Mouse (Mus musculus) ES-E14 (cell line): ENCODE results near the gene Pax5.

ENCODE experiments used
- CHD2 ChIP-seq: IDR thresholded peaks from 2 replicates; pipeline ENCODE4 v1.6.1; 2014; ENCODE audit warnings: mild to moderate bottlenecking, low read depth, low read length, inconsistent platforms
- HCFC1 ChIP-seq: IDR thresholded peaks from 2 replicates; pipeline ENCODE4 v1.6.1; 2012; ENCODE audit warnings: low read length, inconsistent platforms, borderline replicate concordance; ENCODE audit not compliant: insufficient read depth
- MAFK ChIP-seq: IDR thresholded peaks from 2 replicates; pipeline ENCODE4 v1.6.1; 2014; ENCODE audit warnings: mild to moderate bottlenecking, low read depth, low read length, inconsistent platforms; ENCODE audit not compliant: insufficient read depth
- ZC3H11A ChIP-seq: IDR thresholded peaks from 2 replicates; pipeline ENCODE4 v1.6.1; 2012; ENCODE audit warnings: low read depth, mild to moderate bottlenecking, inconsistent platforms, low read length, borderline replicate concordance
- ZNF384 ChIP-seq: IDR thresholded peaks from 2 replicates; pipeline ENCODE4 v1.6.1; 2012; ENCODE audit warnings: low read depth, low read length, inconsistent platforms

DNA sequence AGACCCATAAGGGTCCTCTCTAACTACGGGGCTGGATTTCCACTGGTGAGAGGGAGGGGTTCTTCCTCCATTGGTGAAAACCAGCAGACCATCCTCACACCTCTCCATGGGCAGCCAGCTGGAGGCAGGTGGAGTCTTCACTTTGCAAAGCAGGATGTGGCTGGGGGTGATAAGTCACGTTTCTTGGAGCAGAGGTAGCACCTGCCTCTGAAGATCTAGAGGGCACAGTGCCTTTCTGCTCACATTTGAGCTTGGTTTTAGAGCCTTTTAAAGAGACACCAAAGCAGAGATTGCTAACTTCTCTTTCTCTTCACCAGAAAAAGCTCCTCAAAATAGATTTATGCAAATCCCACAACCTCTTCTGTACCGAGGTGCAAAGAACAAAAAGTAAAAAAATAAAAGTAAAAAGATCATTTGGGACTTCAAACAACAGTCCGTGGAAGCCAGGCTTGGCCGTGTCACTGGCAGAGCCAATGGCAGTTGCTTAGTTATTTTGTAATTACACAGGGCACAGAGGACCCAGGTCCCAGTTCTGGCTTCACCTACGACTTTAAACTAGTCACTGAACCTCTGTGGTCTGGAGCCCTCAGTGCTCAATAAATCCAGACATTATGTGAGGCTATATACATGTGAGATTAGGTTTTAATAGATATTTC, 29.9 kb downstream of the Pax5 start:
- TF ChIP-seq MAFK: no peak
- no peak for TF ChIP-seq CHD2
- TF ChIP-seq ZNF384: no peak
- TF ChIP-seq ZC3H11A: no peak
- no peak for TF ChIP-seq HCFC1
